Mouse (Mus musculus) bone marrow macrophage, adult 2 months (primary cell): Measurements from ENCODE around the gene Angptl4. TPM values are rescaled to one million over a fixed set of nuclear protein-coding genes. Genes with fewer than 3 reads are reported as not detected.

Source experiments
- H3K27ac ChIP-seq: 2 replicates; pipeline ENCODE4 v1.5.1; 2012; ENCODE audit warnings: low read depth, low read length; ENCODE audit not compliant: insufficient read depth
- H3K4me1 ChIP-seq: 2 replicates; pipeline ENCODE4 v1.6.1; 2012; ENCODE audit warnings: low read length; ENCODE audit not compliant: control insufficient read depth, insufficient read depth
- H3K4me3 ChIP-seq: 2 replicates; pipeline ENCODE4 v1.5.1; 2012; ENCODE audit warnings: mild to moderate bottlenecking, low read length, moderate library complexity; ENCODE audit not compliant: insufficient read depth
- CTCF ChIP-seq: IDR thresholded peaks from 2 replicates; pipeline ENCODE4 v1.5.1; 2012; ENCODE audit warnings: low read depth, mild to moderate bottlenecking, low read length, moderate library complexity
- POLR2A ChIP-seq: IDR thresholded peaks from 2 replicates; pipeline ENCODE4 v1.6.1; 2012; ENCODE audit warnings: mild to moderate bottlenecking, low read depth, low read length, borderline replicate concordance
- polyA plus RNA-seq: library from polyadenylated mRNA; stranded (reverse); fragments of >200 nt; gene quantifications from 2 replicates; pipeline ENCODE4 v1.2.4, GENCODE M21; 2012; ENCODE audit not compliant: missing spikeins, insufficient read depth, insufficient read length

Gene Angptl4
- polyA plus RNA-seq, 1 experiment, result 8.4 TPM

DNA sequence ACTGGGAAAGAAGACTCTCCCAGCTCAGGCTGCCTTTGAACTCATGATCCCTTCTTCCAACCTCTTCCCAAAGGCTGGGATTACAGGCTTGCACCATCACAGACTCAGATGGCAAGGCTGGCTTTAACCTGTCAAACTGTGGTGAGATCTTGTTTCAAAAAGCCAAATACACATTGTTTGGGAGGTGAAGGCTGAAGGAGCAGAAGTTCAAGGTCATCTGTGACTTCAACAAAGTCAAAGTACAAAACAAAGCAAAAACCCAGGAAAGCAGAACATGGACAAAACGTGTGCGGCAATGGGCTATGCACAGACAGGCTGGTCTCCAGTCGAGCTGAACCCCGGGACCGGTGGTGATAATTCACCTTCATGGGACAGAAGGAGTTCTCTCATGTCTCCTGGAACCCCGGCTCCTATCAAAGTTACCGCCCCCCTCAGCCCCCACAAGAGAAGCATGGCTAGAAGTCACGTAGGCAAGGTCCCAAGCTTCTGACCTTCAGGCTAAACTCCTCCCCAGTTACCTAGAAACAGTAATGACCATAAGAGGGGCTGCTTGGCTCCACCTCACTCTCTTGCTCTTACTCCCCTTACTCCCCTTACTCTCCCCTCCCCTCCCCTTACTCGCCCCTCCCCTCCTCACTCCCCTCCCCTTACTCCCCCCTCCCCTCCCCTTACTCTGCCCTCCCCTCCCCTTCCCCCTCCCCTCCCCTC is 25.7 kb upstream of the Angptl4 start:
- TF ChIP-seq POLR2A (no peak), CTCF (no peak)
- H3K27ac ChIP-seq, result no peak overlapping the region
- H3K4me1 ChIP-seq, result peaks cover 6% of the 10 kb centered on the region
- no peak overlapping the region for H3K4me3 ChIP-seq

DNA sequence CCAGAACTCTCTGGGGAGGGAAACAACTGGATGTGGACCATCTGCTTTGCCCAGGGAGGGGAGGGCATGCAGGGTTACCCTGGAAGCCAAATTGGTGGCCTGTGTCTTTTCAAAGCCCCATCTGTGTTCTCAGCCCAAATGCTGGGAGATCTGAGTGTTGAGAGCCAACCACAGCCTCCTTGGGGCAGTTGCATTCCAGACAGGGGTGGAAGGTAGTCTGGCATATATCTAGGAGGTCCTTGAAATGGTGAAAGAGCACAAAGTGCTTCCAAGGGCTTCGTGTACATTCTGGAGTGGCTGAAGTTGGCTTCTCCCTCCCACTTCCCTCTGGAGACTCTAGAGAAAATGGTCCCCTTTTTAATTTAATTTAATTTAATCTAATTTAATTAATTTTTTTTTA is 23.1 kb upstream of the Angptl4 start:
- no peak overlapping the region for H3K4me3 ChIP-seq

DNA sequence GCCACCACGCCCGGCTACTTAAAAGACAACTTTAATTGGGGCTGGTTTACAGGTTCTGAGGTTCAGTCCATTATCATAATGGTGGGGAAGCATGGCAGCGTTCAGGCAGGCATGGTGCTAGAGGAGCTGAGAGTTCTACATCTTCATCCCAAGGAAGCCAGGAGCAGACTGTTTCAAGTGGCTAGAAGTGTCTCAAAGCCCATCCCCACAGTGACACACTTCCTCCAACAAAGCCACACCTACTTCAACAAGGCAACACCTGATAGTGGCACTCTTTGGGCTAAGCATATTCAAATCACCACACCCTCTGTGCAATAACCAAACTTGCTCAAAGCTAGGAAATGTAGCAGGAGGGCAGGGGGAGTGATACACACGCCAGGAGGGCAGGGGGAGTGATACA is 22.6 kb upstream of the Angptl4 start:
- peaks cover 10% of the 10 kb centered on the region for H3K4me1 ChIP-seq
- no peak overlapping the region for H3K27ac ChIP-seq
- H3K4me3 ChIP-seq, result no peak overlapping the region
- no peak for TF ChIP-seq POLR2A
- TF ChIP-seq CTCF, result no peak

More for the DNA sequence above, 23.1 kb upstream of the Angptl4 start:
- Histone ChIP-seq H3K27ac (no peak overlapping the region), H3K4me1 (peaks cover 5% of the 10 kb centered on the region)
- TF ChIP-seq POLR2A (no peak), CTCF (no peak)

DNA sequence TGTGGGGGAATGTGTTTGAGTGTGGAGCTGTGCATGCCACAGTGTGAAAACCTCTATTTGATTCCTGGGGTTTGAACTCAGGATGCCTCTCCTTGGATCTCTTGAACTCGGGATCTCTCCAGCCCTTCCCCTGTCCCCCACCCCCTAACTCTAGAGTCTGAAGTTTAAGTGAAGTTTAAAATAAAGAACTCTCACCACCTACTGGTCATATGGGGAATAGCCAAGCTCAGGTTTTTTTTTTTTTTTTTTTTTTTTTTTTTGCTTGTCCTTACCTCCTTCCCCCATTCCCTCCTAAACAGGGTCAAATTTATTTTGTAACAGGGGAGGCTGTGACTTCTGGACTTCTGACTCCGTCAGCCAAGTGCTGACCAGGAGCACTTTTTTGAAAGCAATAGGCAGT is 20.6 kb upstream of the Angptl4 start:
- TF ChIP-seq CTCF (peak; percentile 59), POLR2A (no peak)
- no peak overlapping the region for H3K4me3 ChIP-seq
- H3K27ac ChIP-seq, result no peak overlapping the region
- H3K4me1 ChIP-seq, result peaks cover 15% of the 10 kb centered on the region

DNA sequence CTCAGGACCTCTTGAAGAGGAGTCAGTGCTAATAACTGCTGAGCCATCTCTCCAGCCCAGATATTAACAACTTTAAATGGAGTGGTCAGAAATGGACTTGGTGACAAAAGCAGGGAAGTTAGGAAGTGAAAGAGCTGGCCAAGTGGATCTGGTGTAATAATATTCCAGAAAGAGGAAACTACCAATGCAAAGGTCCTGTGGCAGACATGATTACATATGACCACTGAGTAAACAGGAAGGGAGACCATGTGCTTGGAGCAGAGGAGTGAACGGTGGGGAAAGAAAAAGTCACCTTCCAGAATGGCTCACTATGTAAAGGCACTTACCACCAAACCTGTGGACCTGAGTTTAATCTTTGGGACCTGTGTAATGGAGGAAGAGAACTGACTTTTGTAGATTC is 17.6 kb upstream of the Angptl4 start:
- TF ChIP-seq POLR2A (no peak), CTCF (no peak)
- Histone ChIP-seq H3K4me1 (peaks cover 15% of the 10 kb centered on the region), H3K27ac (peak overlapping the region; percentile 59), H3K4me3 (no peak overlapping the region)

DNA sequence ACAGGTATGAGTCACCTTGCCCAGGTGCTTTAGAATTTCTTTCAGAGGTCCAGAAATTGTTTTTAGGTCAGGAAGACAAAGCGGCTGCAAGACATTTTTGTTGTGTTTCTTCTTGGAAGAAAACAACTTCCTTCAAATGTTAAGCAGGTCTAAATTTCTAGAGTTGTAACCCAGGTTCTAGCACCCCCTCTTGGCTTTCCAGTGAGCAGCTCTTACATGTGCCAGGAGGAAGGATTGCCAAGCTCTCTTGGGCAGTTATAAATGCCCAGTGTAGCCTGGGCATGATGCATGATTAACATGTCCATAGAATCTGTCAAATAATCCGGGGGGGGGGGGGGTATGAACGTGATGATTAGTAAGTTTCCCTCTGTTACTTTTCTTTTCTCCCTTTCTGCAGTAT is 16.7 kb upstream of the Angptl4 start:
- TF ChIP-seq POLR2A (no peak), CTCF (no peak)
- peaks cover 15% of the 10 kb centered on the region for H3K4me1 ChIP-seq

DNA sequence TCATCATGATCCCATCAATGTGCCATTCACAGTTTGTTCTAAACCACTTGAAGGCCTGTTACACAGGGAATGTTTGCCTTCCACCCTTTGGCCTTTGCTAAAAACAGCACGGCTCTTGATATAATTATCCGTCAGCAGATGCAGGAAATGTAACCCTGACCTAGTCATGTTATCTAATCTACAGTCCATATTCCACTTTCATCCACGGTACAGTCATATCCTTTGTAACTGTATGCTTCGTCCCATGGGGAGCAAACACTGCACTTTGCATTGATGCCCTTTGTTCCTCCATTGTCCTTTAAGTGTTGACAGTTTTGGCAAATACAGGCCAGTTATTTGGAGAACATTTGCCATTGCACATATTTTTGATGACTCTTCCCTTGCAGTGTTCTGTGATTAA is 7.1 kb upstream of the Angptl4 start:
- TF ChIP-seq POLR2A (no peak), CTCF (no peak)

More for the DNA sequence above, 16.7 kb upstream of the Angptl4 start:
- Histone ChIP-seq H3K27ac (no peak overlapping the region), H3K4me3 (no peak overlapping the region)

DNA sequence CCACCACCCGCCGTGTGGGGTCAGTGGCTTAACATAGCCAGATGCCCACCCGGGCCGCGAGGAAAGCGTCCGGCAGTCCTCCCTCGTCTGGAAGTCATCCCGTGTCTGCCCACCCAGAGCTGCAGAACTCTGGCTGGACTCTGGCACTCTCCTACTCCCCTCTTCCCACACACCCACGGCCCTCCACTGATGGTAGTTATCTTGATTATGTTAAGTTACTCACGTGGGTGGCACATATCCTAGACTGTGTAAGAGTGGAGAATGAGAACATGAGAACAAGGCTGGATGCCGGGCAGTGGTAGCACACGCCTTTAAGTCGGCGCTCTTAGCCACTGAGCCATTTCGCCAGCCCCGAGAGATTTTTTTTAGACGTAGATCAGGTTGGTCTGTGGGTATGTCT is 4.7 kb upstream of the Angptl4 start:
- Histone ChIP-seq H3K4me3 (no peak overlapping the region), H3K4me1 (peaks cover 12% of the 10 kb centered on the region), H3K27ac (no peak overlapping the region)
- TF ChIP-seq POLR2A (no peak), CTCF (no peak)

More for the DNA sequence above, 7.1 kb upstream of the Angptl4 start:
- no peak overlapping the region for H3K27ac ChIP-seq
- H3K4me3 ChIP-seq, result no peak overlapping the region
- no peaks in the 10 kb centered on the region for H3K4me1 ChIP-seq

DNA sequence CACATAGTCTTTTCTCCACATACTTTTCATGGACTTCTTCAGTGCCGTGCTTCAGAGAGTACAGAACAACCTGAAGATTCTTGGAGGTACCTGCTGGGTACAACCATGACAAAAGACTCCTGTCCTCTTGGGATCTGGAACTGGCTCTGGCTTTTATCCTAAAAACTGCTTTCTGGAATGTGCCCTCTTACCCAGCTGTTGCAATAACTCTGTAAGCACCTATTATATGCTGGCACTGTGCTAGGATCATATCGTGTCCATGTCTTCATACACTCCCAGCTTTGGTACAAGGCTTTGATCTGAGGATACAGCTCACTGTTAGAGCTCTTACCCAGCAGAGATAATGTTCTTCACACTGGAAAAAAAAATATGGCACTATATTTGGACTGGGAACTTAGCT is 3.3 kb upstream of the Angptl4 start:
- TF ChIP-seq POLR2A, result no peak
- H3K4me3 ChIP-seq, result no peak overlapping the region
- H3K4me1 ChIP-seq, result peaks cover 23% of the 10 kb centered on the region
- H3K27ac ChIP-seq, result no peak overlapping the region

DNA sequence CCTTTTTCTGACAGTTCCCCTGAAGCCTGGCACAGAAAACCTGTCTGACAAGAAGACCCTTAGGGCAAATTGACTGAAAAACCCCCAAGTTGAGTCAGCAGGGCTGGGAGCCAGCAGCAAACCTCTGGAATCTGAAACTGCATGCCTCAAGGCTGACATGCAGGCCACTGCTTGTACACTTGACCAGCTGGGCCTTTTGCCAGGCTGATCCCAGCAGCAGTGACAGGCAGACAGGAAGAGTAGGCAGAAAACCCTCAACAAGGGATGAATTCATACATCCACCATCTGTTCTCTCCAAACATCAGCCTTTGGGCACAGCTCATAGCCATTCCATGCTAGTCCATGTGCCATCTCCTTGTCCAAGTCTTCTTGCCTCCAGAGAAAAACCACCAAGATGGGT is 1.8 kb upstream of the Angptl4 start:
- Histone ChIP-seq H3K4me1 (peaks cover 35% of the 10 kb centered on the region), H3K27ac (no peak overlapping the region)
- TF ChIP-seq CTCF (no peak), POLR2A (no peak)

DNA sequence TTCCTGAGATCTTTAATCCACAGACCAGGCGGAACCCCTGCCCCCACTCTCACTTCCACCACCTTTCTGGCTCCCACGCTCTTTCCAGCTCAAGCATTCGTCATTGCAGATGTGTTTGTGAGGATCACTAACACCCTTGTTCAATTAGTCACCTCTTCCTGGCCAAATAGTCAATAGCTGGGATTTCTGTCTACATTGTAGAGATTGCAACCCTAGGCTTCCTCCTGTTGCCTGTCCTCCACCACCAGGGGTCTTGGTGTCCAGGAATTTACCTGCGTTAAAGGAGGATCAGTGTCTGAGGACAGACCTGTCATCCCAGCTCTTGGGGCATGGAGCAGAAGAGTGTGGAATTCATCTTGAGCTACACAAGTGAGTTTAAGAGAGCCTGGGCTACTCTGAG is 437 bp upstream of the Angptl4 start:
- H3K4me1 ChIP-seq, result peaks cover 35% of the 10 kb centered on the region
- no peak overlapping the region for H3K27ac ChIP-seq
- peak overlapping the region; percentile 59 for H3K4me3 ChIP-seq
- TF ChIP-seq CTCF, result no peak
- TF ChIP-seq POLR2A, result no peak

More for the DNA sequence above, 1.8 kb upstream of the Angptl4 start:
- no peak overlapping the region for H3K4me3 ChIP-seq
